Mouse (Mus musculus) MEL (cell line): Measurements from ENCODE around the gene Heatr5a. TPM values are rescaled to one million over a fixed set of nuclear protein-coding genes. Genes with fewer than 3 reads are reported as not detected.

Source experiments
- DNase-seq: peaks from one replicate; pipeline ENCODE4 v3.0.0; 2011; ENCODE audit warnings: low read depth, low spot score
- H3K27ac ChIP-seq: 2 replicates; pipeline ENCODE4 v1.5.1; 2012; ENCODE audit warnings: low read depth, mild to moderate bottlenecking, control low read depth, low read length, moderate library complexity; ENCODE audit not compliant: control insufficient read depth
- H3K27me3 ChIP-seq, 2 experiments: fragments of 150-350 bp in 1 of 2; sonication (generic) in 1 of 2; 2 replicates each; pipeline ENCODE4 v1.6.1; 2012; ENCODE audit warnings: low read length in 2 of 2, mild to moderate bottlenecking in 2 of 2, improper control_type of control experiment in 1 of 2, moderate library complexity in 1 of 2; ENCODE audit not compliant: insufficient read depth in 2 of 2, control insufficient read depth in 1 of 2
- H3K36me3 ChIP-seq, 2 experiments: 2 replicates each; pipeline ENCODE4 v1.6.1; 2012 to 2014; ENCODE audit warnings: low read length in 2 of 2, improper control_type of control experiment in 1 of 2, inconsistent platforms in 1 of 2, mild to moderate bottlenecking in 1 of 2; ENCODE audit not compliant: insufficient read depth in 2 of 2, control insufficient read depth in 1 of 2
- H3K4me1 ChIP-seq, 2 experiments: fragments of 150-350 bp in 1 of 2; sonication (generic) in 1 of 2; 2 replicates each; pipeline ENCODE4 v1.6.1; 2012; ENCODE audit warnings: low read length in 2 of 2, improper control_type of control experiment in 1 of 2, mild to moderate bottlenecking in 1 of 2; ENCODE audit not compliant: insufficient read depth in 2 of 2, control insufficient read depth in 1 of 2
- H3K4me3 ChIP-seq, 2 experiments: fragments of 150-350 bp in 1 of 2; sonication (generic) in 1 of 2; 2 replicates each; pipeline ENCODE4 v1.5.1; 2012; ENCODE audit warnings: low read depth in 2 of 2, low read length in 2 of 2, mild to moderate bottlenecking in 2 of 2, moderate library complexity in 2 of 2, control low read depth in 1 of 2, improper control_type of control experiment in 1 of 2; ENCODE audit not compliant: control insufficient read depth in 1 of 2, insufficient read depth in 1 of 2
- H3K79me2 ChIP-seq: 2 replicates; pipeline ENCODE4 v1.6.1; 2012; ENCODE audit warnings: mild to moderate bottlenecking, low read length, moderate library complexity; ENCODE audit not compliant: control insufficient read depth, poor library complexity, insufficient read depth
- H3K9ac ChIP-seq: 2 replicates; pipeline ENCODE4 v1.6.1; 2012; ENCODE audit warnings: low read depth, mild to moderate bottlenecking, control low read depth, low read length, moderate library complexity; ENCODE audit not compliant: control insufficient read depth, poor library complexity, severe bottlenecking
- H3K9me3 ChIP-seq: fragments of 150-350 bp; sonication (generic); replicated peaks from 2 replicates; pipeline ENCODE4 v1.6.1; 2012; ENCODE audit warnings: mild to moderate bottlenecking, low read length, improper control_type of control experiment, moderate library complexity; ENCODE audit not compliant: insufficient read depth
- CHD1 ChIP-seq: IDR thresholded peaks from 2 replicates; pipeline ENCODE4 v1.6.1; 2012; ENCODE audit warnings: low read depth, mild to moderate bottlenecking, inconsistent platforms, low read length, improper control_type of control experiment
- CHD2 ChIP-seq: IDR thresholded peaks from 2 replicates; pipeline ENCODE4 v1.6.1; 2011; ENCODE audit warnings: low read length, improper control_type of control experiment
- CTCF ChIP-seq, 3 experiments: IDR thresholded peaks in 2 of 3; conservative IDR thresholded peaks in 1 of 3; 2 replicates each; pipeline ENCODE4 v1.5.1; 2011 to 2012; ENCODE audit warnings: low read length in 3 of 3, low read depth in 2 of 3, mild to moderate bottlenecking in 2 of 3, improper control_type of control experiment in 1 of 3, inconsistent platforms in 1 of 3, mixed read lengths in 1 of 3, moderate library complexity in 1 of 3; ENCODE audit not compliant: control insufficient read depth in 1 of 3, insufficient read depth in 1 of 3, poor library complexity in 1 of 3, severe bottlenecking in 1 of 3
- E2F4 ChIP-seq: IDR thresholded peaks from 2 replicates; pipeline ENCODE4 v1.6.1; 2011; ENCODE audit warnings: low read depth, low read length, improper control_type of control experiment, borderline replicate concordance
- GABPA ChIP-seq: IDR thresholded peaks from 2 replicates; pipeline ENCODE4 v1.6.1; 2012; ENCODE audit warnings: low read depth, mild to moderate bottlenecking, inconsistent platforms, low read length, improper control_type of control experiment, moderate library complexity
- HCFC1 ChIP-seq: IDR thresholded peaks from 2 replicates; pipeline ENCODE4 v1.6.1; 2012; ENCODE audit warnings: low read depth, mild to moderate bottlenecking, inconsistent platforms, low read length, improper control_type of control experiment, moderate library complexity
- MEF2A ChIP-seq: IDR thresholded peaks from 2 replicates; pipeline ENCODE4 v1.6.1; 2014; ENCODE audit warnings: low read depth, mild to moderate bottlenecking, inconsistent platforms, low read length, improper control_type of control experiment; ENCODE audit not compliant: poor library complexity, insufficient replicate concordance, severe bottlenecking; ENCODE audit errors: extremely low read depth
- MYB ChIP-seq: IDR thresholded peaks from 2 replicates; pipeline ENCODE4 v1.6.1; 2011; ENCODE audit warnings: mild to moderate bottlenecking, low read depth, low read length, improper control_type of control experiment
- MYC ChIP-seq: IDR thresholded peaks from 2 replicates; pipeline ENCODE4 v1.6.1; 2011; ENCODE audit warnings: low read depth, mild to moderate bottlenecking, low read length, improper control_type of control experiment, moderate library complexity
- NELFE ChIP-seq: IDR thresholded peaks from 2 replicates; pipeline ENCODE4 v1.6.1; 2011; ENCODE audit warnings: low read depth, low read length, improper control_type of control experiment
- POLR2AphosphoS2 ChIP-seq: IDR thresholded peaks from 2 replicates; pipeline ENCODE4 v1.6.1; 2011; ENCODE audit warnings: low read length, improper control_type of control experiment
- POLR2AphosphoS5 ChIP-seq: IDR thresholded peaks from 2 replicates; pipeline ENCODE4 v1.6.1; 2012; ENCODE audit warnings: low read depth, borderline replicate concordance, mild to moderate bottlenecking, inconsistent platforms, low read length, moderate library complexity, mixed read lengths
- RCOR1 ChIP-seq: IDR thresholded peaks from 2 replicates; pipeline ENCODE4 v1.6.1; 2012; ENCODE audit warnings: low read depth, mild to moderate bottlenecking, inconsistent platforms, low read length, improper control_type of control experiment
- SIN3A ChIP-seq: IDR thresholded peaks from 2 replicates; pipeline ENCODE4 v1.6.1; 2012; ENCODE audit warnings: low read length, improper control_type of control experiment, inconsistent platforms
- SMC3 ChIP-seq: IDR thresholded peaks from 2 replicates; pipeline ENCODE4 v1.6.1; 2011; ENCODE audit warnings: low read depth, low read length, improper control_type of control experiment
- TAL1 ChIP-seq: IDR thresholded peaks from 2 replicates; pipeline ENCODE4 v1.6.1; 2012; ENCODE audit warnings: mild to moderate bottlenecking, inconsistent platforms, low read length, moderate library complexity, mixed read lengths
- UBTF ChIP-seq: IDR thresholded peaks from 2 replicates; pipeline ENCODE4 v1.6.1; 2012; ENCODE audit warnings: low read depth, mild to moderate bottlenecking, inconsistent platforms, low read length, improper control_type of control experiment, moderate library complexity, borderline replicate concordance; ENCODE audit not compliant: insufficient read depth
- USF2 ChIP-seq, 2 experiments: IDR thresholded peaks; 2 replicates each; pipeline ENCODE4 v1.6.1; 2011 to 2012; ENCODE audit warnings: improper control_type of control experiment in 2 of 2, low read length in 2 of 2, borderline replicate concordance in 1 of 2, inconsistent platforms in 1 of 2, low read depth in 1 of 2, mild to moderate bottlenecking in 1 of 2; ENCODE audit not compliant: insufficient read depth in 1 of 2
- ZC3H11A ChIP-seq: IDR thresholded peaks from 2 replicates; pipeline ENCODE4 v1.6.1; 2012; ENCODE audit warnings: low read depth, mild to moderate bottlenecking, inconsistent platforms, low read length, improper control_type of control experiment
- ZKSCAN1 ChIP-seq: IDR thresholded peaks from 2 replicates; pipeline ENCODE4 v1.6.1; 2012; ENCODE audit warnings: low read depth, mild to moderate bottlenecking, inconsistent platforms, low read length, improper control_type of control experiment, moderate library complexity
- ZMIZ1 ChIP-seq: IDR thresholded peaks from 2 replicates; pipeline ENCODE4 v1.6.1; 2012; ENCODE audit warnings: low read depth, mild to moderate bottlenecking, inconsistent platforms, low read length, improper control_type of control experiment, moderate library complexity
- ZNF384 ChIP-seq: IDR thresholded peaks from 2 replicates; pipeline ENCODE4 v1.6.1; 2012; ENCODE audit warnings: low read depth, mild to moderate bottlenecking, inconsistent platforms, low read length, improper control_type of control experiment
- polyA plus RNA-seq, 2 experiments: library from polyadenylated mRNA; stranded (reverse) in 1 of 2; unstranded in 1 of 2; fragments of >175 nt in 1 of 2; fragments of >200 nt in 1 of 2; gene quantifications; 2 replicates each; pipeline versions ENCODE4 v1.2.1 to v1.2.4; 2012; ENCODE audit warnings: low replicate concordance in 2 of 2, low read depth in 1 of 2; ENCODE audit not compliant: insufficient read length in 2 of 2, insufficient read depth in 1 of 2, missing spikeins in 1 of 2
- total RNA-seq: library from RNA; depleted of rRNA; stranded (reverse); fragments of 300-350 nt; gene quantifications from 2 replicates; pipeline ENCODE4 v1.2.3, GENCODE M21; 2012

The Heatr5a gene
- total and polyA plus RNA-seq, 3 experiments, result 41.2 to 70.5 (median 70.4) TPM

DNA sequence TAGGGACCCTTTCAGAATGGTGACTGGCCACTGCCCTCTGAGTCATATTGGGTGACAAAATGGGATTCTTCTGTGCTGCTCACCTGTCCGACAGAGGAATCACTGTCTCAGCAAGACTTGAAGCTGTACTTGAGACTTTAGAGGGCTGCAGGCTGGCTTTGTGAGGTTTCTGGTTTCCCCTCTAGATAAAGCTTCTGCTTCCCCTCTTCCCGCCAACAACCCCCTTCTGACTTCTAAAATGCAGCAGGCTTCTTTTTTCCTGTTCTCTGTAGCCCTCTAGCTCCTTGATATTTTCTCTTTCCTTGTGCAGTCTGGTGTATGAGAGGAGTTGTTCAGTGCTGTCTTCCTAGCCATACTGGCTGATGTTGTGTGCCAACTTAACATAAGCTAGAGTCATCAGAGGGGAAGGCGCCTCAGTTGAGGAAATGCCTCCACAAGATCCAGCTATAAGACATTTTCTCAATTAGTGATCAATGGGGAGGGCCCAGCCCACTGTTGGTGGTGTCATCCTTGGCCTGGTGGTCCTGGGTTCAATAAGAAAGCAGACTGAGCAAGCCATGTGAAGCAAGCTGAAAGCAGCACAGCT, 14.1 kb upstream of the Heatr5a start:
- DNase-seq, result no peak
- H3K4me1 ChIP-seq, result no peaks in the 10 kb centered on the region; a peak in 1 of 4 replicates
- TF ChIP-seq CHD2, result no peak
- no peak for TF ChIP-seq USF2 (IDR thresholded peaks at IDR 0.05; ENCODE audit: borderline replicate concordance in 1 of 2, insufficient read depth in 1 of 2, low read depth in 1 of 2, low read length in 2 of 2)
- TF ChIP-seq CHD1, result no peak
- no peak for TF ChIP-seq HCFC1
- TF ChIP-seq ZKSCAN1, result no peak
- TF ChIP-seq ZMIZ1, result no peak
- TF ChIP-seq RCOR1, result no peak
- no peak for TF ChIP-seq POLR2AphosphoS5
- no peak for TF ChIP-seq ZNF384
- TF ChIP-seq MYB, result no peak
- no peak for TF ChIP-seq SMC3
- no peak for TF ChIP-seq ZC3H11A
- TF ChIP-seq POLR2AphosphoS2, result no peak
- TF ChIP-seq NELFE, result no peak
- TF ChIP-seq MYC, result no peak
- no peak overlapping the region for H3K9ac ChIP-seq
- H3K36me3 ChIP-seq, result no peaks in the 10 kb centered on the region
- H3K9me3 ChIP-seq, result no peaks in the 10 kb centered on the region
- no peak overlapping the region for H3K4me3 ChIP-seq
- H3K27me3 ChIP-seq, result no peaks in the 10 kb centered on the region
- no peaks in the 10 kb centered on the region for H3K79me2 ChIP-seq
- no peak overlapping the region for H3K27ac ChIP-seq

DNA sequence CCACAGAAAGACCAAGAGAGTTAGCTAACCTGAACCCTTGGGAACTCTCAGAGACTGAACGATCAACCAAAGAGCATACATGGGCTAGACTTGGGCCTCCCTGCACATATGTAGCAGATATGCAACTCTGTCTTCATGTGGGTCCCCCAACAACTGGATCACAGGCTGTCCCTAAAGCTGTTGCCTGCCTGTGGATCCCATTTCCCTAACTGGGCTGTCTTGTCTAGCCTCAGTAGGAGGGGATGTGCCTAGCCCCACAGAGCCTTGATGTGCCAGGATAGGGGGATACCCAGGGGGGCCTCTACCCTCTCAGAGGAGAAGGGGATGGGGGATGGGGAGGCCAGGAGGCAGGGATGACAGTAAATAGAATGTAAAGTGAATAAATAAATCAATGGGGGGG, 12.5 kb upstream of the Heatr5a start:
- Histone ChIP-seq H3K27me3 (no peaks in the 10 kb centered on the region), H3K79me2 (no peaks in the 10 kb centered on the region), H3K27ac (no peak overlapping the region), H3K4me1 (no peaks in the 10 kb centered on the region; a peak in 1 of 4 replicates), H3K9ac (no peak overlapping the region), H3K4me3 (no peak overlapping the region), H3K9me3 (no peaks in the 10 kb centered on the region), H3K36me3 (no peaks in the 10 kb centered on the region)
- DNase-seq, result no peak
- TF ChIP-seq CTCF (IDR thresholded peaks at IDR 0.05 in 2 of 3, conservative IDR thresholded peaks at IDR 0.05 in 1 of 3; ENCODE audit: control insufficient read depth in 1 of 3, insufficient read depth in 1 of 3, low read depth in 2 of 3, low read length in 3 of 3, poor library complexity in 1 of 3, severe bottlenecking in 1 of 3) (no peak), ZMIZ1 (no peak), TAL1 (no peak), UBTF (no peak), SIN3A (no peak), MEF2A (no peak), E2F4 (no peak), GABPA (no peak)
